Mouse (Mus musculus) hindbrain, embryonic 15.5 days (tissue): ENCODE results near the gene Tacr2. TPM values are rescaled to one million over a fixed set of nuclear protein-coding genes. Genes with fewer than 3 reads are reported as not detected.

ENCODE experiments used
- ATAC-seq: fragments of 200-750 bp; cut with Nextera tagmentation; 2 replicates; pipeline ENCODE4 v1.8.0; 2017; ENCODE audit warnings: low read depth, moderate number of reproducible peaks, moderate TSS enrichment; ENCODE audit not compliant: low FRiP score
- H3K27ac ChIP-seq: fragments of 300-500 bp; sonication (generic); replicated peaks from 2 replicates; pipeline ENCODE4 v1.5.1; 2015; ENCODE audit warnings: mild to moderate bottlenecking, inconsistent platforms
- H3K27me3 ChIP-seq: fragments of 300-500 bp; sonication (generic); 2 replicates; pipeline ENCODE4 v1.6.1; 2015; ENCODE audit warnings: control low read depth, inconsistent platforms
- H3K36me3 ChIP-seq: fragments of 300-500 bp; sonication (generic); 2 replicates; pipeline ENCODE4 v1.6.1; 2015; ENCODE audit warnings: control low read depth, inconsistent platforms
- H3K4me1 ChIP-seq: fragments of 300-500 bp; sonication (generic); replicated peaks from 2 replicates; pipeline ENCODE4 v1.6.1; 2015; ENCODE audit warnings: control low read depth, inconsistent platforms
- H3K4me2 ChIP-seq: fragments of 300-500 bp; sonication (generic); 2 replicates; pipeline ENCODE4 v1.6.1; 2015; ENCODE audit warnings: moderate library complexity, mild to moderate bottlenecking, inconsistent platforms
- H3K4me3 ChIP-seq: fragments of 300-500 bp; sonication (generic); 2 replicates; pipeline ENCODE4 v1.5.1; 2015; ENCODE audit warnings: mild to moderate bottlenecking, inconsistent platforms
- H3K9ac ChIP-seq: fragments of 300-500 bp; sonication (generic); 2 replicates; pipeline ENCODE4 v1.6.1; 2015; ENCODE audit warnings: inconsistent platforms
- H3K9me3 ChIP-seq: fragments of 300-500 bp; sonication (generic); 2 replicates; pipeline ENCODE4 v1.6.1; 2016; ENCODE audit warnings: control low read depth, inconsistent platforms
- WGBS: fragments of 180-500 bp; shearing (Covaris S2); methylation state at CpG from one replicate; pipeline ENCODE4 v1.1.7; 2015; 5-methylcytosine and 5-hydroxymethylcytosine counted together
- polyA plus RNA-seq: library from polyadenylated mRNA; unstranded; fragments of >200 nt; fragmentation: Nextera tagmentation; extraction: Ambion mirVana; gene quantifications from 2 replicates; pipeline ENCODE4 v1.2.1, GENCODE M21; 2015

Gene Tacr2
- polyA plus RNA-seq, 1 experiment from 2014 or later = not detected

- Histone ChIP-seq H3K4me3 (no peak overlapping the region), H3K4me1 (no peaks in the 10 kb centered on the region), H3K9ac (no peak overlapping the region), H3K27me3 (no peaks in the 10 kb centered on the region), H3K4me2 (no peak overlapping the region), H3K9me3 (no peaks in the 10 kb centered on the region), H3K27ac (no peak overlapping the region), H3K36me3 (peaks cover 3% of the 10 kb centered on the region; the same call in 1 of the 2 replicates)
- no peak for ATAC-seq
- 84% methylated on average over 10 of the region's 10 CpGs for WGBS
These were observed 58.2 kb downstream of the Tacr2 start for GRCm38 (mm10) chr10:62310259-62311039.

DNA sequence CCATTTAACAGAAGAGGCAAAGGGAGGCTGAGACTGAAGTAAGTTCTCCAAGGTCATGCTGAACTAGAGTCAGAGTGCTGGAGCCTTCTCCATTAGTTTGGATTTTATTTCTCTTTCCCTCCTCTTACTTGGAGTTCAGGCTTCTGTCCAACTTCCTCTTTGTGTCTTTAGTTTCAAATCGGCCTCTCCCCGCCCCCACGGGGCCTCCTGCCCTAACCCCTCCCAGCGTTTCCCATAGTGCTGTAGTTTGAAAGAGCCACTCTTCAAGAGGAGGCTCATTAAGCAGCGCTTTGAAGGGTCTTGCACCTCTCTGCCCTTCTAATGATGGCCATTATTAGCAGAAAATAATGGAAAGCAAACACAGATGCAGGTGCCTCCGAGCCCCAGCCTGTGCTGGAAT lies 59.2 kb downstream of the Tacr2 start:
- 51% methylated on average over 6 of the region's 6 CpGs for WGBS
- Histone ChIP-seq H3K4me1 (no peaks in the 10 kb centered on the region), H3K9ac (no peak overlapping the region), H3K27me3 (no peaks in the 10 kb centered on the region), H3K9me3 (no peaks in the 10 kb centered on the region), H3K4me2 (no peak overlapping the region), H3K27ac (no peak overlapping the region), H3K4me3 (no peak overlapping the region), H3K36me3 (peaks cover 3% of the 10 kb centered on the region; the same call in 1 of the 2 replicates)
- no peak for ATAC-seq

DNA sequence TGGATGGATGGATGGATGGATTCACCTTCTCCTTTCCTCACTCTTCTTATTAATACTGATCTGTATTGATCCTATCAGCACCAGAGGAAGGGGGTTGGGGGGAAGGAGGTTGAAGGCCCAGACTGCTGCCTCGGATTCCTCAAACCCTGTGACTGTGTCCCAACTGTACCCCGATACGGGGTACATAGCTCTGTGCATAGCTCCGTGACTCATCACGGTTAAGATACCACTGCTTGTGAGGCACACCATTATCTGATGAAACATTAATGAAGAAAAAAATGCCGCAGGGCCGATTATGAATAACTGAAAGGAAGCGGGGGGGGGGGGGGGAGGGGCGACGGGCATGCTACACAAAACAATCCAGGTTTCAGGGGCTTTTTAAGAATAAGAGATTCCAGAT lies 60.9 kb downstream of the Tacr2 start:
- Histone ChIP-seq H3K4me1 (no peaks in the 10 kb centered on the region), H3K4me2 (no peak overlapping the region), H3K4me3 (no peak overlapping the region), H3K27ac (no peak overlapping the region), H3K9me3 (no peaks in the 10 kb centered on the region), H3K36me3 (0 out of 2 replicates have a peak, but pooled peaks cover 3% of the 10 kb centered on the region), H3K27me3 (no peaks in the 10 kb centered on the region), H3K9ac (no peak overlapping the region)
- WGBS = 75% methylated on average over 7 of the region's 10 CpGs
- ATAC-seq = no peak

- 0 out of 2 replicates have a peak, but pooled peaks cover 3% of the 10 kb centered on the region for H3K36me3 ChIP-seq
- no peak overlapping the region for H3K4me2 ChIP-seq
- 62% methylated on average over 15 of the region's 15 CpGs for WGBS
- no peaks in the 10 kb centered on the region for H3K27me3 ChIP-seq
- ATAC-seq = 0 out of 2 replicates have a peak, but pooled peaks have one; percentile 23
- no peak overlapping the region for H3K27ac ChIP-seq
- H3K9ac ChIP-seq = no peak overlapping the region
- H3K4me3 ChIP-seq = no peak overlapping the region
- H3K4me1 ChIP-seq = no peaks in the 10 kb centered on the region
- no peaks in the 10 kb centered on the region for H3K9me3 ChIP-seq
These were observed 61.7 kb downstream of the Tacr2 start for GRCm38 (mm10) chr10:62313885-62314424.

Other genes starting within 250 kb of the Tacr2 start
- not detected in 2 replicates for gene Neurog3, start 119.3 kb upstream of the Tacr2 start, polyA plus RNA-seq
- gene Fam241b, start 108.5 kb upstream of the Tacr2 start, polyA plus RNA-seq = 149 and 161 TPM in 2 replicates
- gene Tspan15, start 21.2 kb upstream of the Tacr2 start, polyA plus RNA-seq = 19.9 and 22.2 TPM in 2 replicates
- 128 and 140 TPM in 2 replicates for gene Hk1, start 127.5 kb downstream of the Tacr2 start, polyA plus RNA-seq
- gene Hkdc1, start 170.1 kb downstream of the Tacr2 start, polyA plus RNA-seq = 0.59 and 0.97 TPM in 2 replicates
- 0.91 and 0.98 TPM in 2 replicates for gene 4930507D05Rik, start 197.1 kb downstream of the Tacr2 start, polyA plus RNA-seq
- 21.3 and 21.5 TPM in 2 replicates for gene Supv3l1, start 197.3 kb downstream of the Tacr2 start, polyA plus RNA-seq
- gene Vps26a, start 234.4 kb downstream of the Tacr2 start, polyA plus RNA-seq = 53.9 and 57.2 TPM in 2 replicates